Mouse (Mus musculus): ENCODE data around the gene Fbxl17. TPM values are rescaled to one million over a fixed set of nuclear protein-coding genes. Genes with fewer than 3 reads are reported as not detected.

Fbxl17 gene
- polyA plus RNA-seq, 1 experiment from 2014 or later = 3.0 TPM

- ATAC-seq (replicated peaks; ENCODE audit: low FRiP score) (no peak), DNase-seq (ENCODE audit: low spot score) (no peak)
- Histone ChIP-seq H3K4me2 (no peak overlapping the region), H3K36me3 (ENCODE audit: control insufficient read depth, insufficient read depth, low read length) (no peaks in the 10 kb centered on the region; the same call in 1 of the 2 replicates), H3K27ac (ENCODE audit: low read depth, low read length) (no peak overlapping the region), H3K9me3 (ENCODE audit: control insufficient read depth, low read length) (no peaks in the 10 kb centered on the region), H3K27me3 (replicated peaks; ENCODE audit: control insufficient read depth, insufficient read depth, low read length) (no peaks in the 10 kb centered on the region), H3K9ac (ENCODE audit: low read depth, low read length) (no peak overlapping the region), H3K4me3 (ENCODE audit: low read depth, low read length) (no peak overlapping the region), H3K4me1 (replicated peaks; ENCODE audit: control insufficient read depth, insufficient read depth, low read length) (no peaks in the 10 kb centered on the region)
- 60% methylated on average over 5 of the region's 5 CpGs for WGBS
These were observed 77.1 kb downstream of the Fbxl17 start for GRCm38 (mm10) chr17:63422685-63423084.

GRCm38 (mm10) chr17:63421864-63422263 is 78.0 kb downstream of the Fbxl17 start:
- no peak overlapping the region for H3K9ac ChIP-seq (ENCODE audit: low read depth, low read length)
- no peak overlapping the region for H3K4me2 ChIP-seq
- H3K27me3 ChIP-seq (replicated peaks; ENCODE audit: control insufficient read depth, insufficient read depth, low read length) = no peaks in the 10 kb centered on the region
- H3K27ac ChIP-seq (ENCODE audit: low read depth, low read length) = no peak overlapping the region
- no peaks in the 10 kb centered on the region; the same call in 1 of the 2 replicates for H3K36me3 ChIP-seq (ENCODE audit: control insufficient read depth, insufficient read depth, low read length)
- 70% methylated on average over 2 of the region's 2 CpGs for WGBS
- no peaks in the 10 kb centered on the region for H3K9me3 ChIP-seq (ENCODE audit: control insufficient read depth, low read length)
- ATAC-seq (replicated peaks; ENCODE audit: low FRiP score) = no peak
- no peak for DNase-seq (ENCODE audit: low spot score)
- H3K4me1 ChIP-seq (replicated peaks; ENCODE audit: control insufficient read depth, insufficient read depth, low read length) = no peaks in the 10 kb centered on the region
- no peak overlapping the region for H3K4me3 ChIP-seq (ENCODE audit: low read depth, low read length)

GRCm38 (mm10) chr17:63419503-63419902 is 80.3 kb downstream of the Fbxl17 start:
- Histone ChIP-seq H3K4me2 (no peak overlapping the region), H3K4me3 (ENCODE audit: low read depth, low read length) (no peak overlapping the region), H3K4me1 (replicated peaks; ENCODE audit: control insufficient read depth, insufficient read depth, low read length) (no peaks in the 10 kb centered on the region), H3K27me3 (replicated peaks; ENCODE audit: control insufficient read depth, insufficient read depth, low read length) (no peaks in the 10 kb centered on the region), H3K9ac (ENCODE audit: low read depth, low read length) (no peak overlapping the region), H3K27ac (ENCODE audit: low read depth, low read length) (no peak overlapping the region), H3K9me3 (ENCODE audit: control insufficient read depth, low read length) (no peaks in the 10 kb centered on the region), H3K36me3 (ENCODE audit: control insufficient read depth, insufficient read depth, low read length) (no peaks in the 10 kb centered on the region; the same call in 1 of the 2 replicates)
- DNase-seq (ENCODE audit: low spot score) (no peak), ATAC-seq (replicated peaks; ENCODE audit: low FRiP score) (no peak)
- 84% methylated on average over 6 of the region's 6 CpGs for WGBS

DNA sequence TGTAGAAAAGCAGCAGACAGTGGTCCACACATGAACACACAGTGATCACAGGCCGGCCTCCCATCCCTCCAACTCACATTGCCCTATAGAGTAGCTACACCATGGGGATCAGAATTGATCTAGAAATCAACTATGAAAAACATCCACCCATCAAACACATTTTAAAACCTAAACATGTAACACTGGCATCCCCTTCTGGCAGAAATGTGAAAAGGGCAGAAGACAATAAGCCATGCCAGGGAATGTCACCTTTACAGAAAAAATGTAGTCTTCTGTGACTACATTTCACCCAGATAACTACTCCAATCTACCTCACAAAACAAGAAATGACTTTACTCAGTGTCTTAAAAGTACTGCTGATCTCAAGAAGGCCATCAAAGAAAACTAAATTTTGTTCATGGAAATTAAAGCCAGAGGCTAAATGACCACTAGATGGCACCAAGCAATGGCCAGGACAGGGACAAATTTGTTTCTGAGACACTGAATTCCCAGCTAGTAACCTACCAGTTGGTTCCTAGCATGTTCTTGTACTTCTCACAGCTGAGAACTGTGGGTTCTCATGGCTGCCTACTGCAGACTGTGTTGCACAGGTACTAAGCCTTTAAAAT is 85.7 kb downstream of the Fbxl17 start:
- Histone ChIP-seq H3K9me3 (ENCODE audit: control insufficient read depth, low read length) (no peaks in the 10 kb centered on the region), H3K9ac (ENCODE audit: low read depth, low read length) (no peak overlapping the region), H3K4me1 (replicated peaks; ENCODE audit: control insufficient read depth, insufficient read depth, low read length) (no peaks in the 10 kb centered on the region), H3K4me2 (no peak overlapping the region), H3K36me3 (ENCODE audit: control insufficient read depth, insufficient read depth, low read length) (no peaks in the 10 kb centered on the region), H3K27ac (ENCODE audit: low read depth, low read length) (no peak overlapping the region), H3K4me3 (ENCODE audit: low read depth, low read length) (no peak overlapping the region), H3K27me3 (replicated peaks; ENCODE audit: control insufficient read depth, insufficient read depth, low read length) (no peaks in the 10 kb centered on the region)
- ATAC-seq (replicated peaks; ENCODE audit: low FRiP score) = no peak
- WGBS = 100% methylated on average over 1 of the region's 1 CpGs
- DNase-seq (ENCODE audit: low spot score) = no peak

GRCm38 (mm10) chr17:63411564-63411963 is 88.3 kb downstream of the Fbxl17 start:
- H3K4me2 ChIP-seq = no peak overlapping the region
- no peak overlapping the region for H3K27ac ChIP-seq (ENCODE audit: low read depth, low read length)
- WGBS = 49% methylated on average over 3 of the region's 3 CpGs
- no peaks in the 10 kb centered on the region for H3K9me3 ChIP-seq (ENCODE audit: control insufficient read depth, low read length)
- DNase-seq (ENCODE audit: low spot score) (no peak), ATAC-seq (replicated peaks; ENCODE audit: low FRiP score) (no peak)
- no peak overlapping the region for H3K4me3 ChIP-seq (ENCODE audit: low read depth, low read length)
- no peak overlapping the region for H3K9ac ChIP-seq (ENCODE audit: low read depth, low read length)
- H3K36me3 ChIP-seq (ENCODE audit: control insufficient read depth, insufficient read depth, low read length) = no peaks in the 10 kb centered on the region
- no peaks in the 10 kb centered on the region for H3K27me3 ChIP-seq (replicated peaks; ENCODE audit: control insufficient read depth, insufficient read depth, low read length)
- H3K4me1 ChIP-seq (replicated peaks; ENCODE audit: control insufficient read depth, insufficient read depth, low read length) = no peaks in the 10 kb centered on the region

- no peak overlapping the region for H3K4me3 ChIP-seq (ENCODE audit: low read depth, low read length)
- H3K36me3 ChIP-seq (ENCODE audit: control insufficient read depth, insufficient read depth, low read length) = no peaks in the 10 kb centered on the region
- H3K9ac ChIP-seq (ENCODE audit: low read depth, low read length) = no peak overlapping the region
- 94% methylated on average over 2 of the region's 2 CpGs for WGBS
- H3K27me3 ChIP-seq (replicated peaks; ENCODE audit: control insufficient read depth, insufficient read depth, low read length) = no peaks in the 10 kb centered on the region
- DNase-seq (ENCODE audit: low spot score) (no peak), ATAC-seq (replicated peaks; ENCODE audit: low FRiP score) (no peak)
- no peak overlapping the region for H3K4me2 ChIP-seq
- no peak overlapping the region for H3K27ac ChIP-seq (ENCODE audit: low read depth, low read length)
- H3K9me3 ChIP-seq (ENCODE audit: control insufficient read depth, low read length) = no peaks in the 10 kb centered on the region
- H3K4me1 ChIP-seq (replicated peaks; ENCODE audit: control insufficient read depth, insufficient read depth, low read length) = no peaks in the 10 kb centered on the region
These were observed 89.7 kb downstream of the Fbxl17 start for GRCm38 (mm10) chr17:63410101-63410500.

DNA sequence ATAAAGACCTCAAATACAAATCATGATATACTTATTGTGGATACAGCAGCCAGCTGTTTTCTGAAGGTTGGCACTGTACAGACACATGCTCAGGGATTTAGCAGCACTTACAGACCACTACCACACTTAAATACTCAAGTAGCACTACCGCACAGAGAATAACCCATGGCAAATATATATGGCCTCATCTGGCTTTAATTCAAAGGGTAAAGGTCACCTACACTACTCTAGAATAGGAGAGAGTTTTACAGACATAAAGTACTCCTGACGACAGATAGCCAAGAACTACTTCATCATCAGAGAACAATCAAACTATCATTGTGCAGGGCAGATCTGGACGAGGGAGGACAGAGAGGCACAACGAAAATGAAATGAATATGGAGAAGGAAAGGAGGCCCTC is 93.9 kb downstream of the Fbxl17 start:
- Histone ChIP-seq H3K27ac (ENCODE audit: low read depth, low read length) (no peak overlapping the region), H3K27me3 (replicated peaks; ENCODE audit: control insufficient read depth, insufficient read depth, low read length) (no peaks in the 10 kb centered on the region), H3K4me2 (no peak overlapping the region), H3K9me3 (ENCODE audit: control insufficient read depth, low read length) (no peaks in the 10 kb centered on the region), H3K4me3 (ENCODE audit: low read depth, low read length) (no peak overlapping the region), H3K9ac (ENCODE audit: low read depth, low read length) (no peak overlapping the region), H3K4me1 (replicated peaks; ENCODE audit: control insufficient read depth, insufficient read depth, low read length) (peaks cover 10% of the 10 kb centered on the region), H3K36me3 (ENCODE audit: control insufficient read depth, insufficient read depth, low read length) (no peaks in the 10 kb centered on the region)
- WGBS = 59% methylated on average over 4 of the region's 4 CpGs
- no peak for ATAC-seq (replicated peaks; ENCODE audit: low FRiP score)
- no peak for DNase-seq (ENCODE audit: low spot score)

GRCm38 (mm10) chr17:63405471-63405870 is 94.3 kb downstream of the Fbxl17 start:
- Histone ChIP-seq H3K4me2 (no peak overlapping the region), H3K4me3 (ENCODE audit: low read depth, low read length) (no peak overlapping the region), H3K36me3 (ENCODE audit: control insufficient read depth, insufficient read depth, low read length) (no peaks in the 10 kb centered on the region), H3K4me1 (replicated peaks; ENCODE audit: control insufficient read depth, insufficient read depth, low read length) (peaks cover 10% of the 10 kb centered on the region), H3K27me3 (replicated peaks; ENCODE audit: control insufficient read depth, insufficient read depth, low read length) (no peaks in the 10 kb centered on the region), H3K9me3 (ENCODE audit: control insufficient read depth, low read length) (no peaks in the 10 kb centered on the region), H3K27ac (ENCODE audit: low read depth, low read length) (no peak overlapping the region), H3K9ac (ENCODE audit: low read depth, low read length) (no peak overlapping the region)
- DNase-seq (ENCODE audit: low spot score) = no peak
- no peak for ATAC-seq (replicated peaks; ENCODE audit: low FRiP score)
- 68% methylated on average over 4 of the region's 4 CpGs for WGBS

GRCm38 (mm10) chr17:63404968-63405367 is 94.8 kb downstream of the Fbxl17 start:
- Histone ChIP-seq H3K4me1 (replicated peaks; ENCODE audit: control insufficient read depth, insufficient read depth, low read length) (peaks cover 10% of the 10 kb centered on the region), H3K4me2 (no peak overlapping the region), H3K36me3 (ENCODE audit: control insufficient read depth, insufficient read depth, low read length) (no peaks in the 10 kb centered on the region), H3K27me3 (replicated peaks; ENCODE audit: control insufficient read depth, insufficient read depth, low read length) (no peaks in the 10 kb centered on the region), H3K27ac (ENCODE audit: low read depth, low read length) (no peak overlapping the region), H3K4me3 (ENCODE audit: low read depth, low read length) (no peak overlapping the region), H3K9ac (ENCODE audit: low read depth, low read length) (no peak overlapping the region), H3K9me3 (ENCODE audit: control insufficient read depth, low read length) (no peaks in the 10 kb centered on the region)
- DNase-seq (ENCODE audit: low spot score) = no peak
- ATAC-seq (replicated peaks; ENCODE audit: low FRiP score) = no peak
- whole genome bisulfite sequencing = 80% methylated on average over 2 of the region's 2 CpGs
